In genomic region chr17:4778161-4778560, GRCm38 (mm10) we compare ENCODE assay signal across 8 mouse cellular contexts.
DNase-seq lines count a peak whose midpoint lies in the region; ATAC-seq and TF ChIP-seq lines count a peak whose summit lies in the region.

No protein-coding gene starts in this region.

- H3K4me1 ChIP-seq in hindbrain, postnatal 0 days (ENCODE audit: insufficient read depth, low read length) = no peaks in the 10 kb centered on the region
- peaks cover 5% of the 10 kb centered on the region; the same call in 1 of the 2 replicates for H3K4me1 ChIP-seq in midbrain, embryonic 10.5 days

- WGBS in hindbrain, postnatal 0 days = 1% methylated on average over 14 of the region's 14 CpGs
- WGBS in midbrain, embryonic 10.5 days = 4% methylated on average over 14 of the region's 14 CpGs

- H3K27me3 ChIP-seq in hindbrain, postnatal 0 days (ENCODE audit: insufficient read depth, low read length) = no peaks in the 10 kb centered on the region
- H3K27me3 ChIP-seq in midbrain, embryonic 10.5 days (ENCODE audit: low read depth, poor library complexity, severe bottlenecking) = no peaks in the 10 kb centered on the region

- no peak overlapping the region for H3K9ac ChIP-seq in hindbrain, postnatal 0 days (replicated peaks; ENCODE audit: low read length)

- peak; percentile 61 for DNase-seq in T-cell, adult 2 months (ENCODE audit: low spot score)
- DNase-seq in cerebellum, postnatal 10 days = peak; percentile 85 to 86
- DNase-seq in gastrocnemius, adult 18-20 months (ENCODE audit: low spot score) = peak; percentile 73
- peak; percentile 76 for DNase-seq in hindbrain, postnatal 0 days (ENCODE audit: low spot score)
- DNase-seq in left cerebral cortex, adult 18-20 months (ENCODE audit: low spot score in 2 of 2) = peak; percentile 51 to 67
- peak; percentile 78 for DNase-seq in midbrain, embryonic 10.5 days (ENCODE audit: low spot score)
- DNase-seq in right cerebral cortex, postnatal 4 days = peak; percentile 71
- DNase-seq in yolk sac, embryonic 10.5 days (ENCODE audit: low spot score) = peak; percentile 31

- no peak overlapping the region for H3K27ac ChIP-seq in hindbrain, postnatal 0 days
- no peak overlapping the region for H3K27ac ChIP-seq in midbrain, embryonic 10.5 days (replicated peaks)

- no peaks in the 10 kb centered on the region for H3K9me3 ChIP-seq in hindbrain, postnatal 0 days (ENCODE audit: low read length)
- no peaks in the 10 kb centered on the region for H3K9me3 ChIP-seq in midbrain, embryonic 10.5 days (replicated peaks)

- peak; percentile 95 for TF ChIP-seq CTCF in hindbrain, postnatal 0 days (IDR thresholded peaks at IDR 0.05; ENCODE audit: low read depth)

- no peak overlapping the region for H3K4me3 ChIP-seq in hindbrain, postnatal 0 days (ENCODE audit: low read length)
- H3K4me3 ChIP-seq in midbrain, embryonic 10.5 days = no peak overlapping the region

- H3K4me2 ChIP-seq in hindbrain, postnatal 0 days (ENCODE audit: low read depth, low read length) = no peak overlapping the region

- no peaks in the 10 kb centered on the region for H3K36me3 ChIP-seq in hindbrain, postnatal 0 days (ENCODE audit: insufficient read depth, low read length)
- H3K36me3 ChIP-seq in midbrain, embryonic 10.5 days = no peaks in the 10 kb centered on the region

- ATAC-seq in hindbrain, postnatal 0 days = peak; percentile 63; the same call in 1 of the 2 replicates

Comparison
In these comparisons a context has a peak if more than half of its experiments do, and no peak if none do; other contexts are left out.
1. DNase-seq: peak in every context shown above with its lines; median percentile 86 in cerebellum, postnatal 10 days; 78 in midbrain, embryonic 10.5 days; 76 in hindbrain, postnatal 0 days; 73 in gastrocnemius, adult 18-20 months; 71 in right cerebral cortex, postnatal 4 days; 61 in T-cell, adult 2 months; 59 in left cerebral cortex, adult 18-20 months; 31 in yolk sac, embryonic 10.5 days.